Mouse (Mus musculus) olfactory bulb, adult 2 months (tissue): ENCODE results near the gene Apc2.

Source experiments
- CTCF ChIP-seq: fragments of 200-500 bp; IDR thresholded peaks from 2 replicates; pipeline ENCODE4 v1.5.1; 2012; ENCODE audit warnings: low read depth, mild to moderate bottlenecking, low read length, moderate library complexity; ENCODE audit not compliant: insufficient read depth
- POLR2A ChIP-seq: fragments of 200-500 bp; IDR thresholded peaks from 2 replicates; pipeline ENCODE4 v1.6.1; 2012; ENCODE audit warnings: mild to moderate bottlenecking, low read depth, low read length, moderate library complexity; ENCODE audit not compliant: insufficient read depth

DNA sequence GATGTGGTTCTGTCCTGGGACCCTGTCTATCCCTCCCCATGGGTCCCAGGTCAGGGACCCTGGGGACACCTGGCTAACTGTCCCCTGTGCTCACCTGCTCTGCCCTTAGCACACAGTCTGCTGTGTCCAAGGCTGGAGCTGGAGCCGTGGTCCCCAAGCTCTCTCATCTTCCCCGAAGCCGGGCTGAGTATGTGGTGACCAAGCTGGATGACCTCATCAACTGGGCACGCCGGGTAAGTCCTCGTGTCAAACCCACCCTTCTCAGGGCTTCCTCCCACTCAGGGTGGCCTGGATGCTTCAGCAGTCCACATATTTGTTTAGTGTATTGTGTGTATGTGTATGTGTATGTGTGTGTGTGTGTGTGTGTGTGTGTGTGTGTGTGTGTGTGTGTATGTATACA is 42.2 kb upstream of the Apc2 start:
- no peak for TF ChIP-seq POLR2A
- TF ChIP-seq CTCF: no peak
